Mouse (Mus musculus) CD4-positive, CD25-positive, alpha-beta regulatory T cell, adult 4 months (primary cell): ENCODE measurements around the gene Thada. TPM values are rescaled to one million over a fixed set of nuclear protein-coding genes. Genes with fewer than 3 reads are reported as not detected.

Experiments
- ATAC-seq: one replicate; pipeline ENCODE4 v1.8.0; 2017
- polyA plus RNA-seq, 2 experiments: library from polyadenylated mRNA; unstranded; fragments of 100-300 nt; shearing (Covaris generic); gene quantifications; one replicate each; pipeline ENCODE4 v1.2.1; 2017

The Thada gene
- polyA plus RNA-seq, 2 experiments from 2014 or later = 83.1 to 129 TPM

GRCm38 (mm10) chr17:84215264-84215960 is 250.6 kb downstream of the Thada start:
- no peak for ATAC-seq

GRCm38 (mm10) chr17:84213464-84213863 is 252.5 kb downstream of the Thada start:
- ATAC-seq = no peak

GRCm38 (mm10) chr17:84207611-84208010 is 258.4 kb downstream of the Thada start:
- ATAC-seq = no peak

GRCm38 (mm10) chr17:84206239-84206638 is 259.8 kb downstream of the Thada start:
- ATAC-seq = no peak

GRCm38 (mm10) chr17:84204962-84205361 is 261.0 kb downstream of the Thada start:
- ATAC-seq = no peak

- ATAC-seq = no peak
These were observed 262.7 kb downstream of the Thada start for GRCm38 (mm10) chr17:84203340-84203739.

GRCm38 (mm10) chr17:84201183-84201582 is 264.8 kb downstream of the Thada start:
- no peak for ATAC-seq

GRCm38 (mm10) chr17:84197912-84198344 is 268.1 kb downstream of the Thada start:
- no peak for ATAC-seq

GRCm38 (mm10) chr17:84196329-84196728 is 269.7 kb downstream of the Thada start:
- ATAC-seq = no peak

GRCm38 (mm10) chr17:84195835-84196234 is 270.2 kb downstream of the Thada start:
- ATAC-seq = no peak

GRCm38 (mm10) chr17:84195003-84195395 is 271.0 kb downstream of the Thada start:
- no peak for ATAC-seq

GRCm38 (mm10) chr17:84194282-84195002 is 271.6 kb downstream of the Thada start:
- no peak for ATAC-seq

GRCm38 (mm10) chr17:84193411-84193810 is 272.6 kb downstream of the Thada start:
- ATAC-seq = no peak

- ATAC-seq = no peak
These were observed 274.1 kb downstream of the Thada start for GRCm38 (mm10) chr17:84191946-84192345.

GRCm38 (mm10) chr17:84190885-84191284 is 275.1 kb downstream of the Thada start:
- ATAC-seq = peak; percentile 26

GRCm38 (mm10) chr17:84189127-84189854 is 276.7 kb downstream of the Thada start:
- ATAC-seq = no peak

GRCm38 (mm10) chr17:84188374-84188961 is 277.5 kb downstream of the Thada start:
- peak; percentile 19 for ATAC-seq

GRCm38 (mm10) chr17:84187727-84188373 is 278.2 kb downstream of the Thada start, which contains the start of gene Zfp36l2:
Gene Zfp36l2 (minus strand): TSS chr17:84187947.
- peak; percentile 56 for ATAC-seq

- peak; percentile 1 for ATAC-seq
These were observed 278.7 kb downstream of the Thada start for GRCm38 (mm10) chr17:84187264-84187663.

- no peak for ATAC-seq
These were observed 279.4 kb downstream of the Thada start for GRCm38 (mm10) chr17:84186451-84187202.
